Mouse (Mus musculus): ENCODE measurements at regions not wholly inside any gene's neighbourhood (a gene's known extent, or its start where the extent isn't known, plus 50 kb on each side); places are given as distances from the start of the nearest gene placed in this dataset.

GRCm38 (mm10) chr10:96438398-96439103, 178.3 kb upstream of the Btg1 start:
- no peak for DNase-seq

GRCm38 (mm10) chr10:96442165-96442564, 174.6 kb upstream of the Btg1 start:
- DNase-seq: no peak

GRCm38 (mm10) chr10:96450266-96450665, 166.5 kb upstream of the Btg1 start:
- no peak for DNase-seq

- no peak for DNase-seq
Observed at GRCm38 (mm10) chr10:96454857-96455256, 161.9 kb upstream of the Btg1 start.

GRCm38 (mm10) chr10:96458551-96458950, 158.3 kb upstream of the Btg1 start:
- no peak for DNase-seq

- no peak for DNase-seq
Observed at GRCm38 (mm10) chr10:96459186-96459585, 157.6 kb upstream of the Btg1 start.

- no peak for DNase-seq
Observed at GRCm38 (mm10) chr10:96460151-96460550, 156.7 kb upstream of the Btg1 start.

- peak; percentile 5 for DNase-seq
Observed at GRCm38 (mm10) chr10:96460617-96461338, 156.0 kb upstream of the Btg1 start.

- DNase-seq: no peak
Observed at GRCm38 (mm10) chr10:96465967-96466366, 150.8 kb upstream of the Btg1 start.

GRCm38 (mm10) chr10:96466845-96467244, 150.0 kb upstream of the Btg1 start:
- no peak for DNase-seq

- no peak for DNase-seq
Observed at GRCm38 (mm10) chr10:96467661-96468060, 149.1 kb upstream of the Btg1 start.

GRCm38 (mm10) chr10:96471523-96471922, 145.3 kb upstream of the Btg1 start:
- DNase-seq: no peak

- no peak for DNase-seq
Observed at GRCm38 (mm10) chr10:96479350-96479749, 137.5 kb upstream of the Btg1 start.

- no peak for DNase-seq
Observed at GRCm38 (mm10) chr10:96479786-96480185, 137.0 kb upstream of the Btg1 start.

GRCm38 (mm10) chr10:96480453-96481324, 136.1 kb upstream of the Btg1 start:
- no peak for DNase-seq

GRCm38 (mm10) chr10:96481325-96481638, 135.5 kb upstream of the Btg1 start:
- DNase-seq: no peak

- no peak for DNase-seq
Observed at GRCm38 (mm10) chr10:96486724-96487123, 130.1 kb upstream of the Btg1 start.

- no peak for DNase-seq
Observed at GRCm38 (mm10) chr10:96493706-96494105, 123.1 kb upstream of the Btg1 start.

- DNase-seq: no peak
Observed at GRCm38 (mm10) chr10:96496700-96497099, 120.1 kb upstream of the Btg1 start.

- no peak for DNase-seq
Observed at GRCm38 (mm10) chr10:96497482-96497881, 119.3 kb upstream of the Btg1 start.

- DNase-seq: no peak
Observed at GRCm38 (mm10) chr10:96499274-96499673, 117.5 kb upstream of the Btg1 start.

GRCm38 (mm10) chr10:96502090-96502728, 114.6 kb upstream of the Btg1 start:
- DNase-seq: no peak

- no peak for DNase-seq
Observed at GRCm38 (mm10) chr10:96502736-96503135, 114.1 kb upstream of the Btg1 start.

Measured in kidney, postnatal 14 days (tissue).